Mouse (Mus musculus) naive thymus-derived CD4-positive, alpha-beta T cell, adult 2 months (primary cell): Measurements from ENCODE around the gene Ptprr.

Source experiments
- DNase-seq: peaks from one replicate; pipeline ENCODE4 v3.0.0-alpha.2; 2011; ENCODE audit warnings: low read depth

Ptprr gene

DNA sequence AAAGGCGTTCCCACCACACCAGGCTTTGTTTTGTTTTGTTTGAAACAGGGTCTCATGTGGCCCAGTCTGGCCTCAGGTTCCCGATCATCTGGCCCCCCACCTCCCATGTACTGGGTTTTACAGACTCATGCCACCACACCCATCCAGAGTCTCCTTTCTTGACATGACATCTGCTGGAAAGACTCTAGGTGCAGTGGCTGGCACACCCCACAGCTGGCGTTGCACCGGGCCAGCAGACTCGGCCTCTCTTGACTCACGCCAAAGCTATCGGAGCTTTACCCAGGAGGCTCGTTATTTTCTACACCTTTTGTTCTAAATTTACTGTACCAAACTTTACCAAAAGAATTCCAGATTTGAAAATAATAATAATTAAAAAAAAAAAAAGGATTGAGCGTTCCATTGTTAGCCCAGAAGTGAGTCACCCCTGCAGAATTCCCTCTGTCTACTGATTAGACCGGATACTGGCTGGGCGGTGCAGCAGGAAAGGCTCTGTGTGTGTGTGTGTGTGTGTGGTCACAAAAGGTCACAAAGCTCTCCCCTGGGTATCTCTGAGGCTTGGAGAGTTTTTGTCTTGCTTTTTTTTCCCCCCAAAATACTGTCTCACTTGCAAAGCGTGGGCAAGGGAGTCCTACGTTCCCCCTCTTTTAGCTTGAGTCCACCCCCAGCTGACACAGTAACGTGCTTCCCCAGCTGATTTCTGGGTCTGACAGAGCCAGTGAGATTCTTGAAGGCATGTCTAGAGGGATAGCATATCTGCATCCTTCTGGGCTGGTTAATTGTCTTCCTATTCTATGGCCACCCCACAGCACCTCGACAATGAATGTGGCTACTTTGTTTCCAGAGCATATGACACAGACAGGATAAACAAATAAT lies 248.8 kb downstream of the Ptprr start:
- no peak for DNase-seq

DNA sequence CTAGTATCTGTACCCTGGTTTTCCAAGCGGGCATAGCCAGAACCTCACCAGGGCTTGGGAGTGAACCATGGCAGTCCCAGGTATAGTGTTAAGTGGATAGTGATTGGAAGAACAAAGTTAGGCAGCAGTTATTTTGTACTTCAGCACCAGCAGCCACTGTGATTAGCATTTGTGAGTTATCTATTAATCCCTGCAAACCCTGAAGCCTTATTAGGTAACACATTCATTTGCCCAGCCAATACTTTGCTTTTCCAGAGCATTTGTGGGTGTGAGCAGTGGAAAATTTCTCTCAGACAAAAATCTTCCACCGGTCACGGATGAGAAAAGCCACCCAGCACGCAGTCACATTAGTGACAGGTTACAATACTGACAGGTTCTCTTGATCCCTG lies 249.4 kb downstream of the Ptprr start:
- DNase-seq, result no peak

DNA sequence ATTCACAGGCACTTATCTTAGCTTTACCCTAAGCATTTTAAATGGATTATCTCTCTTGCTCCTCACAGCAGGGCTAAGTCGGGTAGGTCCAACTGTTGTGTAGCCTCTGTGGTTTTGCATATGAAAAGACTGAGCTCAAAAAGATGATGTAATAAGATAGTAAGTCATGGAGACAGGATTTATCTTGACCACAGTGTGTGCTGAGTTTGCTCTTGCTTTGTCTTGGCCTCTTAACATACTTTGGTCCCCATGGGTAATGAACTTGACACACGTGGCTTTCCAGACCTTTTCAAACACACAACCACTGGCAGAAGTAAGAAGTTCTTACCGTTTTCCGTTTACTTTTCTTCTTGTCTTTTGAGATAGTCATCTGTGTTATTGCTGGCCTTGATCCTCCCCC lies 250.3 kb downstream of the Ptprr start:
- no peak for DNase-seq

DNA sequence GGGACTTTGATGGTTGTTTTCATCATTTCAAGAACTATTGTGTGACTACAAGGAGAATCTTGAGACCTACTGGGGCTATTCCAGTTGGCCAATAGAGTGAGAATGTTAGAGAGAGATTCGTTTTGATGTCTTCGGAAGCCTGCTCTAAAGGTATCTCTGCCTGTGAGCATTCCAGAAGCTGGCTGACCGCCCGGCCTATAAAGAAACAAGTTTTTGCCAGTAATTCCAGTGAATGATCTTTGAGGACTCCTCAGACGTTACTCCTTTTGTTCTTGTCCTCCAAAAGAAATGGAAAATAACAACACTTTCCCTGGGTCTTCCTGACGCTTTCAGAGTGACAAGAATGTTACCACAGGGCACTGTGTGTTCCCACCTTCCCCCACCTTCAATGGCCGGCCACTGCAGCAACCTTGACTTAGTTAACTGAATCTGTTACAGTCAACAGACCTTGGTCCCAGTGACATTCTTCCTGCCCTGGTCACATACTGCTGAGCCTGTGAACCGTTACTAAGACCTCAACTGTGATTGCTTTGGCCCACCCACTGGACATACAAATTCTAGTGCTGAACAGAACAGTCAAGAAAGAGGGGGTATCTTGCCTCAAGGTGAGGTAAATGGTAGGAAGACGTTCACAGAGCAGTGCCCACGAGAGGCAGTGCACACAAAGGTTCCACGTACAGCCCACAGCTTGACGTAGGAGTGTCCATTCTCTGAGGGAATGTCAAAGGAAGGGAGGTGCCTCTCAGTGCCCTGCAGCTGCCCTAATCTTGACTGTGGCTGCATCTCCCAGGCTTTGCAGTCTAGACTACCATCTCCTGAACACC lies 252.8 kb downstream of the Ptprr start:
- no peak for DNase-seq

DNA sequence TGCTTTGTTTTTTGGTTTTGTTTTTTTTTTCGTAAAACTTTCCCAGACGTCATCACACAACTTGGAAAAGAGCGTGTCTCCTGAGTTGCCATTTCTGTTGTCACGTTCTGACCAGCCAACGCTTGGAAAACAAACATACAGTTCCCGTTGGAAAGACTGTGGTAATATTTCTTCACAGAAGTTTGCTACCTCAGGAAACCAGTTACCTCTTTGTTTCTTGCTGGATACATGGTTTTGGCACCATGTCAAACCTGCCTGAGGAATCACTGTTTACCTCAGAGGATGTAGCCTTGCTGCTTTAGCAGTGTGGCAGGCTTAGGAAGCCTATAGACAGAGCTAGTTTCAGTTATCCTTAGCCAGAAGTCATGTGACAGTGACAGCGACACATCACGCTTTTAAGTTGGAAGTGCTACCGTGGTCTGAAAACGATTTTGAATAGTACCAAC lies 253.5 kb downstream of the Ptprr start:
- DNase-seq, result no peak

DNA sequence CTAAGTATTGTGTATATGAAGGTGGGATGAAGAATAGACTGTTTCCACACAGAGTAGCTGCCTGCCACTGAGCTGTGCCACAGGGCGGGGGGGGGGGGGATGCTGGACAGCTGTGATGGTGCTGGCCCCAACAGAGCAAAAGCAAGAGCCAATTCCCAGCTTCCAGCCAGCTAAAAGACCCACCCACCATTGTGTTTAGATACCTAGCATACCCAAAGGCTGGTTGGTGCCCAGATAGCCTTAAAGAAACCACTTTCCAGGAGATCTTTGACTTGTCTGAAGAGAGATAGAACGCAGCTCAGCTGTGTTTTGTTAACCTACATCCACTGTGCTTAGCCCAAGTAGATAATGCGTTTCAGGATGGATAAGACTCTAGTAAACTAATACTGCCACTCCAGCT lies 254.1 kb downstream of the Ptprr start:
- no peak for DNase-seq

DNA sequence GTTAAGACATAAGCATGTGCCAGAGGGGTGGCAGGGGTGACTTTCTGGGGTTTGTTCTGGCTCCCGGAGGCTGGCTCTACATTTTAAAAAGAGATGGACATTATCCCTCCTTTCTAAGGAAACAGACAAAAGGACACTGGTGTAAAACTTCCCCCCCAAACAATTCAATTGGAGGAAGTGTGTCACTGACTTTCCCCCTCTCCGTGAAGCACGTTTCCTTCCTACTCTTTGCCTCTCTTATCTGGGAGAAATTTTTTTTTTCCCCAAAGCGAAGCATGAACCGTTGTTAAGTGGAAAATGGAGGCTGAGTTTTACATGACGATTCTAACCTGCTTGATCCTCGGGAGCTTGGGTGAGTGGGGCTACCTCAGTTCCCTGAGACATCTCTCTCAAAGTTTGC lies 257.3 kb downstream of the Ptprr start, which contains the start of gene Ptprb:
Gene Ptprb, plus strand, starts transcription at position 244 of the 400 bp plus-strand sequence.
- DNase-seq, result no peak

DNA sequence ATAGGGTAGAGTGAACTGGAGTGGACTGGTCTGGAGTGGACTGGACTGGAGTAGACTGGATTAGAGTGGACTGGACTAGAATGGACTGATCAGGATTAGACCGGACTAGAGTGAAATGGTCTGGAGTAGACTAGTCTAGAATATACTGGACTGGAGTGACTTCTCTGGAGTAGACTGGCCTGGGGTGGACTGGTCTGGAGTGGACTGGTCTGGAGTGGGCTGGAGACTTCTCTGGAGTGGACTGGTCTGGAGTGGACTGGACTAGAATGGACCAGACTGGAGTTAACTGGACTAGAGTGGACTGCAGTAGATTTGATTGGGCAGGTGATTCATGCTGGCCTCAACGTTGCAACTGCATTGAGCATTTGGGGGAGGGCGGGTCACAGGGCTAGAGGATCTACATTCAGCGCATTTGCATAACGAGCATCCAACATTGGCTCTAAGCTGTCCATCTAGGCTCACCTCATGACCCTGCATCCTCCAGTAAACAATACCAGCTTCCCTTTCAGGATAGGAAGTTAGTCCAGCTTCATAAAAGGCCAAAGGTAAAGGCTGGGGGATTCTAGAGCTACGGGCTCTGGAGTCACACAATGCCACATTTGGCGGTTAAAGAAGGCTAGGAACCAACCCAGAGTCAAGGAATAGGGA lies 268.8 kb downstream of the Ptprr start:
- no peak for DNase-seq

DNA sequence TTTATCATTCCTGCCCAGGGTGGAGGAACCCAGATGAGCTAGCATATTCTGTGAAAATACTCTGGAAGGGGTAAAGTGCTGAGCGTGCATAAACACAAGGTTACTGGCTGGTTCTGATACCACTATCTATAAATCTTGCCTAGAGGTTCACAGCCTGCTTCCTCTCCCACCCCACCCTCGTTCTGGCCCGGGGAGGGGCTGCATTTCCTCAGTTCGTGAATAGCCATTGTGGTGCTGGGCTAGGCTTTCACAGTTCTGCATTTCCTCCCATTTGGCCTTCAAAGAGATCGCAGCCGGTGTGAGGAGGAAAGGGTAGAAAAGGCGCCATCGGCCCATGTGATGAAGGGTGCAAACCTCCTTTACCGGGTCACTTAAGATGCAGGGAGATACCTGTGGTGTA lies 270.1 kb downstream of the Ptprr start:
- DNase-seq, result no peak

DNA sequence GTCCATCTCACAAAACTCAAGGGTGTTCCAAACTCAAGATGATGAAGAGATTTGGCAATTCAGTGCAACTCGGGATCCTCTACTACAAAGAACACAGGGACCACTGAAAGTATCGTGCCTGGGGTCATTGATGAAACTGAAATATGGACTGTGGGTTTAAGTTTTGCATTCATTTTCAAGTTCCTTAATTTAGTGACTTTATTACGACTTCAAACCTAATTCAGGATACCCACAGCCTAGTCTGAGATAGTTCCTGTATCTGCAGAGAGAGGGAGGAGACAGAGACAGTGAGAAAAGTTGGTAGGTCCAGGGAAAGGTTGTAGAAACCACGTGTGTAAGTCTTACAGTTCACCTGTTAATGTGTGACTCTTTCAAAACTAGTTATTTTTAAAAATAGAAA lies 272.5 kb downstream of the Ptprr start:
- no peak for DNase-seq

DNA sequence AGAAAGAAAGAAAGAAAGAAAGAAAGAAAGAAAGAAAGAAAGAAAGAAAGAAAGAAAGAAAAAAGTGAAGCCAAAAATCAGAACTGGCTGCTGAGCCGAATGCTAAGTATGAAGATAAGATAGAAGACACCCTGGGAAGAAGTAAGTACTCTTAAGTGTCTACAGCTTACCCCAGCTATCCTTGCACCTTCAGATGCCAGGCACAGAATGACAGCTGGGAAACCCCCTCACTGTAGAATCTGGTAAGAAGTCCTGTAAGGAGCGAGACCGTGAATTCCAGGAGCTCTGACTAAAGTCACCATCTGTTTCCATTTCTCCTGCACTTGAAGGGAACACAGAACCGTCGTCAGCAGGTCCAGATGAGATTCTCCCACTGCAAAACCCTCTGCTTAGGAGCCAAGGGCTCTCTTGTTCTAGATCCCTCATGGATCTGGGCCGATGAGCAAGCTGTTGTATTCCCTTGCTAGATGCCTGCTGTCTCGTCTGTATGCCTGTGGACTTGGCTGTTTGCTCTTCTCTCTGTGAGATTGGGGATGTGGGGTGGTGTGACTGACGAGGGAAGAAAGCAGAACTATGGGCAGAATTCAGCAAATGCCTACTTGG lies 273.2 kb downstream of the Ptprr start:
- no peak for DNase-seq

DNA sequence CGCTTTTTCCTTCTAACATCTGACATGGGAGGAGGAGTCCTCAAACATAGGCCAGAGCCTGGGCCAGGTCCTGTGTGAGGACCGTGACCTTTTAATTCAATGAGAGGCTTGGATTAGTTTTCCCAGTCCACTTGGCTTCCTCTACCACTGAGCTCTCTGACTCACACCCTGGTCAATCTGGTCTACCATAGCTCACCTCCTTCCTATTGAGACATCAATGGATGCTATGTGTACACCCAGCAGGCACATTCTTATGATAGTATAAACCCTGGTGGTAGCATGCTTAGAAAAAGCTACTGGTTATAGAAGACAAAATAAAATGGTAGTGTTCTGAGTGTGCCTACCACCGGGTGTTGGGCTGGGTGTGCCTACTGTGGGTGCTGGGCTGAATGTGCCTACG lies 278.4 kb downstream of the Ptprr start:
- DNase-seq, result no peak

DNA sequence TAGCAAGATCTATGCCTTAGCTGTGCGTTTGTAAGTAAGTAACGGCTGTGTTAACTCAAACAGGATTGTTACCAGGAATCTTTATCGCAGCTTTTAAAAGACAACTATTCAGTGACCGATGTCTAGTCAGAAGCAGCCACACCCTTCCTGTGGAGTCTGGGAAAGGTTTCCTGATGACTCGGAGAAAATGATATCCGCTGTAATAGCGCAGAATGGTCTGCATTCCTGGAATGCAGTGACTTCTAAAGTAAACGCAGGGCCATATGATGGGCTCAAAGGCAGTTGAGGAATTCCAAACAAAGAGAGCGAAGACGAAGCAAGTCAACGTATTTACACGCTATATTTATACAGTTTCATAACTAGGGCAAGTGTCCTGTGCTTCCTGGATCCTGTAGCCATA lies 279.8 kb downstream of the Ptprr start:
- DNase-seq, result no peak

DNA sequence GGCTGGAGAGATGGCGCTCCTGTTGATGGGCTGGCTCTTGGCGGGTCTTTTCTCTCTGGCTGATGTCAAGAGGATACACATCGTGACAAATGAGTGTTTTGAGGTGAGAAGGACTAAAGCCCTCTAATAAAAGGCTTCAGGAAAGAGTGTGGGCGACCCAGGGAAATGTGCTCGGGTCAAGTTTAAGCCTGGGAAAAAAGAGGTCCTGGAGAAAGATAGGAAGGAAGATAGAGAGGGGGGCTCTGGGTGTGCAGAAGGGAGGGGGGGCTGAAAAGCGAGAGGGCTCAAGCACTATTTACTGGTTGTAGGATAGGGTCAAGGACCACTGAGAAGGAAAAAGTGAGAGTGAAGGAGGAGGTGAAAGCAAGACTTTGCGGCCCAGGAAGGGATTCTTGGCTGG lies 282.8 kb downstream of the Ptprr start:
- DNase-seq, result no peak

DNA sequence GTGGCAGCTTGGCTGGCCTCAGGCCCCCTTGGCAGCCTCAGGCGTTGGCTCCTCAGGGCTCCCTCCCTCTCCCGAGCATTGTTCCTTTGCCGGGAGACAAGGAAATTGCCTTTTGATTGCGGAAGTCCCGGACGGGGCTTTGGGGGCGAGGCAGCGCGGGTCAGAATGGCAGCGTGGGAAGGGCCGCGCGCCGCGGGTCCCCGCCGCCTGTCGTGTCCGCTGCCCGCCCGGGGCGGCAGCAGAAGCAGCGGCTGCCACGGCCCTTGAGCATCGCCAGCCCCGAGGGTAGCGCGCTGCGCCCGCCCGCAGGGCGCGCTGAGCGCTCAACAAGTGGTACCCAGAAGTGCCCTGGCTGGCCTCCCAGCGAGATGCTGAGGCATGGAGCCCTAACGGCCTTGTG lies 283.2 kb downstream of the Ptprr start:
- no peak for DNase-seq

DNA sequence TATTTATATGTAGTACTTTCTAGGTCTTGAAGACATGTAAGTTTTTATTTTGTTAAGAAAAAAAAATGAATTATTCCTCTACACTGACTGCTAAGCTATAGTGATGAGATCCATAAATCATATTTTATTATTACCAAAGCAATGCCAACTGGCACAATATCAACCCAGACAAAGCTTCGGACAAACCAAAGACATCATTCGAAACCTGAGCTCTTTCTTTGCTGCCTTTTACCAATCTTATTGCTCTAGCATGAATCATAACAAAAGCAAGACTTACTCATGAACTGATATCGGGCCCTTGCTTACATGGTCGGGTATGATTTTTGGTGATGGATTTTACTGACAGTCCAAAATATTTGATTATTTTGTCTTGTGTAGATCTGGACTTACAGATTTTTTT lies 286.3 kb downstream of the Ptprr start:
- no peak for DNase-seq

DNA sequence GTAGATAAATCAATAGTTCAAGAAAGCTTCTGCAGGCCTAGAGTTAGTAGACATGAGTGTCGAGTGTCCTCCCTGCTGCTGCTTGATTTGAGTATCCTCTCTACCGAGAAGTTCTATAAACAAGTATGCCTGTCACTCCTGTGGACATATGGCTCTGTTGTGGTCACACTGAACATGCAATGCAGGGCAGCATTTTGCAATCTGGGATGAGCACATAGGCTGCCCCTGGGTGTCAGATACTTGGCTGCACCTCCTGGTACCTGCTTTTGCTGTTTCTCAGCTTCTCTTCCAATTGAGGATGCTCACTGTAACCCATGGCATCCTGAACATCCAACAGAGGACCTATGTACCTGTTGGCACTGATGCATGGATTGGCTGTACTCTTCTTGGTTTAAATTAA lies 291.4 kb downstream of the Ptprr start:
- no peak for DNase-seq

DNA sequence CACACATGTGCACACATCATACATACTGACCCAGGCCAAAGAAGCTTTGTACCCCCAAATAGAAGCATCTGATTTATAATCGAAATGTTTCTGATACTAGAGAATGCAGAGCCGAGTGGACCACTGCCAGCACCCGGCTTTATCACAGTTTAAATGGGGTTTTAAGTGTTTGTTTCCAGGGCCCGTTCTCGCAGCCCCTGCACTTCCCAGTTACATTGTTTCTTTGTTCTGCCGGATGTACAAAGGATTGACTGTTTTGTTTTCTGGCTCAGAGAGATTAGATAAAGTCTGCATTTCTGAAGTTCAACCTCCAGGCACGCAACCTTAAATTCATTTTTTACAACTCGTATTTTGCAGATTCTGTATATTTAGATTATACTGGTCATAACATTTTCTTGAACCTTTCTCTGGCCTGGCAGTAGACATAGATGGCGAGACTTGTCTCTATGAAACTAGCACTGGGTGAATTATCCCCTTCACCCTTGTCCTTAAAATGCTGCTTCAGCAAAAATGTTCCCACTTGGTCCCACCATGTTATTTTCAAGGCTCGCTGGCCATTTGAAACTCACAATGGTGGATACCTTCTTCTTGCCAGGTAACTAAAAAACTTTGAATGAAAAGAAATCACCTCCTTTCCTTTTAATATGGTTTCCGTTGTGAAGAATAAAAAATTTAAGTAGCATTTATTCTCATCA lies 292.6 kb downstream of the Ptprr start:
- no peak for DNase-seq

DNA sequence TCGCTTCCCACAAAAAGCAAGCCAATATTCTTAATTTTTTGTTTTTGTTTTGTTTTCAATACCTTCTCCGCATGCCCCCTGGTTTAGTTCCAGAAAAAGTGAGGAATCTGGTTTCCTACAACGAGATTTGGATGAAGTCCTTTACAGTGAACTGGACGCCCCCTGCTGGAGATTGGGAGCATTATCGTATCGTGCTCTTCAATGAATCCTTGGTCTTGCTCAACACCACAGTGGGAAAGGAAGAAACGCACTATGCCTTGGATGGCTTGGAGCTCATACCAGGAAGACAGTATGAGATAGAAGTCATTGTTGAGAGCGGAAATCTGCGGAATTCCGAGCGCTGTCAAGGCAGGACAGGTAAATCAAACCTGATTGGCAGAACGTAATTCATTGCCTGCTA lies 301.2 kb downstream of the Ptprr start:
- peak; percentile 52 for DNase-seq
